Mouse (Mus musculus): ENCODE results near the gene Vdac2.
A peak's percentile ranks its signal among the peaks of the same experiment; 100 is the strongest.

Gene Vdac2

GRCm38 (mm10) chr14:21850419-21851127, 25.5 kb downstream of the Vdac2 start:
- DNase-seq (ENCODE audit: extremely low spot score, low read depth, low spot score): no peak

- no peak for DNase-seq (ENCODE audit: extremely low spot score, low read depth, low spot score)
These were observed 27.2 kb downstream of the Vdac2 start for GRCm38 (mm10) chr14:21851996-21852791.

GRCm38 (mm10) chr14:21853456-21854109, 28.5 kb downstream of the Vdac2 start:
- peak; percentile 80 for DNase-seq (ENCODE audit: extremely low spot score, low read depth, low spot score)

- DNase-seq (ENCODE audit: extremely low spot score, low read depth, low spot score): no peak
These were observed 29.2 kb downstream of the Vdac2 start for GRCm38 (mm10) chr14:21854271-21854670.

GRCm38 (mm10) chr14:21855961-21856360, 30.9 kb downstream of the Vdac2 start:
- no peak for DNase-seq (ENCODE audit: extremely low spot score, low read depth, low spot score)

- no peak for DNase-seq (ENCODE audit: extremely low spot score, low read depth, low spot score)
These were observed 31.8 kb downstream of the Vdac2 start for GRCm38 (mm10) chr14:21856886-21857285.

- peak; percentile 84 for DNase-seq (ENCODE audit: extremely low spot score, low read depth, low spot score)
These were observed 41.3 kb downstream of the Vdac2 start for GRCm38 (mm10) chr14:21866291-21866690.

GRCm38 (mm10) chr14:21866816-21867215, 41.8 kb downstream of the Vdac2 start:
- DNase-seq (ENCODE audit: extremely low spot score, low read depth, low spot score): no peak

GRCm38 (mm10) chr14:21890430-21890829, 65.4 kb downstream of the Vdac2 start:
- DNase-seq (ENCODE audit: extremely low spot score, low read depth, low spot score): no peak

GRCm38 (mm10) chr14:21891581-21892340, 66.7 kb downstream of the Vdac2 start:
- peak; percentile 93 for DNase-seq (ENCODE audit: extremely low spot score, low read depth, low spot score)

GRCm38 (mm10) chr14:21892341-21892659, 67.3 kb downstream of the Vdac2 start:
- DNase-seq (ENCODE audit: extremely low spot score, low read depth, low spot score): no peak
